Mouse (Mus musculus): ENCODE results near the gene Gm29554.
"Not testable (repeated sequence)": the region's sequence is repeated elsewhere in the genome, so short reads cannot be mapped to it uniquely, and the experiment has no call there.

The Gm29554 gene

DNA sequence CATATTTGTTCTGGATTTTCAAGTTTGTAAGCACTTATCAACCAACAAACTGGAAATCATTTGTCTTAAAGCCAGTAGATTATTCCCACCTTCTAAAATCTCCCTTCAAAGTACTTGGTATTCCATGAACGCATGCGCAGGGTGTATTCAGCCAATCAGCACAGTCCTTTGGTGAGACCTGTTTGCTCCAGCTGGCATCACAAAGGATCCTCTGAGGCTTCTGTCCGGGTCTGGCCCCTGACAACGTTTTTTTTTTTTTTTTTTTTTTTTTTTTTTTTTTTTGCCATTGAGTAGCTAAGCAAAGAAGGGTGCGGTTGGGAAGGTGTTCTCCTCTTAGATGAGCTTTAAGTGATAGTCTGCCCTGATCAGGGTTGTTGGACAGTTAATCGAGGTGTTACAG, at the start of gene Gm29554:
Gm29554 (plus strand) TSS at position 301 of the 400 bp plus-strand sequence.
- not testable (repeated sequence) for DNase-seq

Data from embryo, embryonic 11 days (tissue).